Mouse (Mus musculus) midbrain, embryonic 10.5 days (tissue): ENCODE measurements around the gene Nubp2. TPM values are rescaled to one million over a fixed set of nuclear protein-coding genes. Genes with fewer than 3 reads are reported as not detected.

ENCODE experiments used
- DNase-seq: peaks from one replicate; pipeline ENCODE4 v3.0.0-alpha.2; 2017; ENCODE audit warnings: low spot score
- H3K27ac ChIP-seq: fragments of 300-500 bp; sonication (generic); replicated peaks from 2 replicates; pipeline ENCODE4 v1.5.1; 2016; ENCODE audit warnings: mild to moderate bottlenecking
- H3K27me3 ChIP-seq: fragments of 300-500 bp; sonication (generic); 2 replicates; pipeline ENCODE4 v1.6.1; 2016; ENCODE audit warnings: low read depth, mild to moderate bottlenecking; ENCODE audit not compliant: poor library complexity, severe bottlenecking
- H3K36me3 ChIP-seq: fragments of 300-500 bp; sonication (generic); 2 replicates; pipeline ENCODE4 v1.6.1; 2016; ENCODE audit warnings: mild to moderate bottlenecking, moderate library complexity
- H3K4me1 ChIP-seq: fragments of 300-500 bp; sonication (generic); 2 replicates; pipeline ENCODE4 v1.6.1; 2016
- H3K4me3 ChIP-seq: fragments of 300-500 bp; sonication (generic); 2 replicates; pipeline ENCODE4 v1.5.1; 2016; ENCODE audit warnings: mild to moderate bottlenecking, moderate library complexity
- H3K9me3 ChIP-seq: fragments of 300-500 bp; sonication (generic); replicated peaks from 2 replicates; pipeline ENCODE4 v1.6.1; 2016; ENCODE audit warnings: mild to moderate bottlenecking
- WGBS: fragments of 180-500 bp; shearing (Covaris S2); methylation state at CpG from one replicate; pipeline ENCODE4 v1.1.7; 2016; 5-methylcytosine and 5-hydroxymethylcytosine counted together
- polyA plus RNA-seq: library from polyadenylated mRNA; unstranded; fragments of >200 nt; fragmentation: Nextera tagmentation; extraction: Ambion mirVana; gene quantifications from 2 replicates; pipeline ENCODE4 v1.2.1, GENCODE M21; 2016

The Nubp2 gene
- polyA plus RNA-seq, 1 experiment from 2014 or later, result 85.5 TPM

- no peaks in the 10 kb centered on the region for H3K27me3 ChIP-seq
- H3K4me3 ChIP-seq, result 0 out of 2 replicates have a peak overlapping the region, but pooled peaks have one; percentile 11
- DNase-seq, result no peak
- 90% methylated on average over 19 of the region's 19 CpGs for WGBS
- H3K36me3 ChIP-seq, result peaks cover 53% of the 10 kb centered on the region
- peaks cover 40% of the 10 kb centered on the region for H3K4me1 ChIP-seq
- no peaks in the 10 kb centered on the region for H3K9me3 ChIP-seq
- H3K27ac ChIP-seq, result no peak overlapping the region
These were observed 4.3 kb upstream of the Nubp2 start for GRCm38 (mm10) chr17:24890151-24891092.

GRCm38 (mm10) chr17:24888862-24889261, 2.7 kb upstream of the Nubp2 start:
- no peak for DNase-seq
- H3K4me3 ChIP-seq, result no peak overlapping the region
- WGBS, result 95% methylated on average over 3 of the region's 3 CpGs
- no peaks in the 10 kb centered on the region for H3K27me3 ChIP-seq
- H3K4me1 ChIP-seq, result peaks cover 37% of the 10 kb centered on the region
- no peaks in the 10 kb centered on the region for H3K9me3 ChIP-seq
- peaks cover 62% of the 10 kb centered on the region for H3K36me3 ChIP-seq
- H3K27ac ChIP-seq, result no peak overlapping the region

- Histone ChIP-seq H3K27me3 (no peaks in the 10 kb centered on the region), H3K9me3 (no peaks in the 10 kb centered on the region), H3K27ac (peak overlapping the region; percentile 81), H3K36me3 (peaks cover 62% of the 10 kb centered on the region), H3K4me1 (peaks cover 32% of the 10 kb centered on the region), H3K4me3 (peak overlapping the region; percentile 72)
- whole genome bisulfite sequencing, result 69% methylated on average over 18 of the region's 18 CpGs
- no peak for DNase-seq
These were observed 1.3 kb upstream of the Nubp2 start for GRCm38 (mm10) chr17:24887291-24888080.

- DNase-seq, result no peak
- peak overlapping the region; percentile 72 for H3K4me3 ChIP-seq
- WGBS, result 2% methylated on average over 18 of the region's 18 CpGs
- H3K27ac ChIP-seq, result peak overlapping the region; percentile 81
- H3K36me3 ChIP-seq, result peaks cover 62% of the 10 kb centered on the region
- H3K4me1 ChIP-seq, result peaks cover 32% of the 10 kb centered on the region
- no peaks in the 10 kb centered on the region for H3K9me3 ChIP-seq
- no peaks in the 10 kb centered on the region for H3K27me3 ChIP-seq
These were observed 753 bp upstream of the Nubp2 start for GRCm38 (mm10) chr17:24886932-24887271.

GRCm38 (mm10) chr17:24885356-24886133, 604 bp downstream of the Nubp2 start:
- H3K36me3 ChIP-seq, result peaks cover 49% of the 10 kb centered on the region
- peaks cover 32% of the 10 kb centered on the region for H3K4me1 ChIP-seq
- H3K27me3 ChIP-seq, result no peaks in the 10 kb centered on the region
- no peak for DNase-seq
- H3K27ac ChIP-seq, result peak overlapping the region; percentile 66
- H3K4me3 ChIP-seq, result peak overlapping the region; percentile 72
- WGBS, result 26% methylated on average over 22 of the region's 22 CpGs
- no peaks in the 10 kb centered on the region for H3K9me3 ChIP-seq

GRCm38 (mm10) chr17:24884391-24884790, 1.8 kb downstream of the Nubp2 start:
- Histone ChIP-seq H3K9me3 (no peaks in the 10 kb centered on the region), H3K27me3 (no peaks in the 10 kb centered on the region), H3K36me3 (peaks cover 37% of the 10 kb centered on the region), H3K4me1 (peaks cover 29% of the 10 kb centered on the region), H3K4me3 (peak overlapping the region; percentile 72; the same call in 1 of the 2 replicates), H3K27ac (no peak overlapping the region)
- DNase-seq, result no peak
- WGBS, result 86% methylated on average over 6 of the region's 6 CpGs

GRCm38 (mm10) chr17:24881738-24882440, 4.3 kb downstream of the Nubp2 start:
- peak; percentile 47 for DNase-seq
- Histone ChIP-seq H3K4me3 (no peak overlapping the region), H3K4me1 (peaks cover 22% of the 10 kb centered on the region), H3K9me3 (no peaks in the 10 kb centered on the region), H3K27me3 (no peaks in the 10 kb centered on the region), H3K36me3 (peaks cover 28% of the 10 kb centered on the region), H3K27ac (0 out of 2 replicates have a peak overlapping the region, but pooled peaks have one; percentile 33)
- 54% methylated on average over 7 of the region's 7 CpGs for WGBS

- 76% methylated on average over 8 of the region's 8 CpGs for WGBS
- Histone ChIP-seq H3K27ac (peak overlapping the region; percentile 52; the same call in 1 of the 2 replicates), H3K36me3 (peaks cover 16% of the 10 kb centered on the region), H3K27me3 (no peaks in the 10 kb centered on the region), H3K9me3 (no peaks in the 10 kb centered on the region), H3K4me1 (peaks cover 12% of the 10 kb centered on the region), H3K4me3 (no peak overlapping the region)
- DNase-seq, result no peak
These were observed 7.6 kb downstream of the Nubp2 start for GRCm38 (mm10) chr17:24878531-24878930.

- Histone ChIP-seq H3K27ac (peak overlapping the region; percentile 52; the same call in 1 of the 2 replicates), H3K4me3 (no peak overlapping the region), H3K36me3 (peaks cover 12% of the 10 kb centered on the region), H3K27me3 (no peaks in the 10 kb centered on the region), H3K4me1 (peaks cover 12% of the 10 kb centered on the region), H3K9me3 (no peaks in the 10 kb centered on the region)
- WGBS, result 51% methylated on average over 5 of the region's 5 CpGs
- DNase-seq, result no peak
These were observed 8.1 kb downstream of the Nubp2 start for GRCm38 (mm10) chr17:24878117-24878397.

- WGBS, result 66% methylated on average over 10 of the region's 10 CpGs
- H3K9me3 ChIP-seq, result no peaks in the 10 kb centered on the region
- H3K4me1 ChIP-seq, result peaks cover 12% of the 10 kb centered on the region
- no peak overlapping the region for H3K4me3 ChIP-seq
- peaks cover 6% of the 10 kb centered on the region for H3K36me3 ChIP-seq
- no peak for DNase-seq
- no peaks in the 10 kb centered on the region for H3K27me3 ChIP-seq
- H3K27ac ChIP-seq, result 0 out of 2 replicates have a peak overlapping the region, but pooled peaks have one; percentile 52
These were observed 8.6 kb downstream of the Nubp2 start for GRCm38 (mm10) chr17:24877336-24878116.

GRCm38 (mm10) chr17:24874989-24875388, 11.2 kb downstream of the Nubp2 start:
- no peak overlapping the region for H3K27ac ChIP-seq
- H3K4me1 ChIP-seq, result peaks cover 12% of the 10 kb centered on the region
- DNase-seq, result no peak
- 78% methylated on average over 8 of the region's 8 CpGs for WGBS
- H3K36me3 ChIP-seq, result no peaks in the 10 kb centered on the region
- H3K27me3 ChIP-seq, result no peaks in the 10 kb centered on the region
- H3K4me3 ChIP-seq, result no peak overlapping the region
- no peaks in the 10 kb centered on the region for H3K9me3 ChIP-seq
